Mouse (Mus musculus): ENCODE results near the gene Spocd1. TPM values are rescaled to one million over a fixed set of nuclear protein-coding genes. Genes with fewer than 3 reads are reported as not detected.

The Spocd1 gene
- total and polyA plus RNA-seq, 2 experiments from 2014 or later, result 0.05 TPM; not detected in 1

DNA sequence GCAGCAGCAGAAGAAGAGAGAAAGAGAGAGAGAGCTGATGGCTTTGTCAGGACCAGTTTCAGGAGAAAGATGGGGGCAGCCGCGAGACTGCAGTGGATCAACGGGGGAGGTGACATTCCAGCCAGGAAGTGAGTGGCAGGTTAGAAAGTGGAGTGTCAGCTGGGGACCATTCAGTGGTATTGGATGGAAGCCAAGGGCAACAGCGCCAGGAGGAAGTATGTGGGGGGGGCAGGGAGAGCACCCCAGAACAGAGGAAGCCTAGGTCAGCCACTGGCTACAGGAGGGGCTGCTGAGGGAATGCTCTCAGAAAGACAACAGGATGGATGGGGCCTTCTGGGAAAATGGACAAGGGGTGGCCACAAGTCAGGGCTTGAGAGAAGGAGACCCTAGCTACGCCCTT, 72.7 kb downstream of the Spocd1 start:
- no peak for TF ChIP-seq CTCF (IDR thresholded peaks at IDR 0.05; ENCODE audit: low read depth)
- 26% methylated on average over 5 of the region's 5 CpGs for WGBS
- no peaks in the 10 kb centered on the region for H3K9me3 ChIP-seq (ENCODE audit: low read length)
- 0 out of 2 replicates have a peak, but pooled peaks have one; percentile 26 for ATAC-seq
- H3K4me1 ChIP-seq (ENCODE audit: insufficient read depth), result peaks cover 5% of the 10 kb centered on the region; the same call in 1 of the 2 replicates
- H3K4me3 ChIP-seq (ENCODE audit: low read depth, low read length), result no peak overlapping the region
- no peak overlapping the region for H3K9ac ChIP-seq
- H3K27ac ChIP-seq (ENCODE audit: low read depth, low read length), result 0 out of 2 replicates have a peak overlapping the region, but pooled peaks have one; percentile 35
- no peak overlapping the region for H3K4me2 ChIP-seq (ENCODE audit: low read depth)
- H3K27me3 ChIP-seq (ENCODE audit: insufficient read depth, low read length), result no peaks in the 10 kb centered on the region
- no peak for DNase-seq
- peaks cover 10% of the 10 kb centered on the region; the same call in 1 of the 2 replicates for H3K36me3 ChIP-seq (ENCODE audit: insufficient read depth)

DNA sequence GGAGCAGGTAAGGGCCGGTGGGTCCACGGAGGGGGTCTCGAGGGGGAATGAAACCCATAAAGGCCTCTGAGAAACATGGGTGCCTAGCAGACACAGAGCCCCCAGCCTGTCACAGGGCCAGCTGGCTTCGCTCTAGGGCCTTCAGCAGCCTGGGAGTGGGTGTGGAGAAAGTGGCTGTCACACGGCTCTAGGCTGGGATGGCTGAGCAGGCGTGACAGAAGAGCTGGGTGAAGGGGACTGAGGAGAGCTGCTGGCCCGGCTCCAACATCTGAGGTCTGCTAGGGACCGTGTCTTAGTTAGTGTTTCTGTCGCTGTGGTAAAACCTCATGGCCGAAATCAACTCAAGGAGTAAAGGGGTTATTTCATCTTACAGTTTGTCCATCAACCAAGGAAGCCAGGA, 73.1 kb downstream of the Spocd1 start:
- H3K9me3 ChIP-seq (ENCODE audit: low read length), result no peaks in the 10 kb centered on the region
- WGBS, result 45% methylated on average over 10 of the region's 10 CpGs
- H3K4me2 ChIP-seq (ENCODE audit: low read depth), result no peak overlapping the region
- no peak for TF ChIP-seq CTCF (IDR thresholded peaks at IDR 0.05; ENCODE audit: low read depth)
- H3K4me3 ChIP-seq (ENCODE audit: low read depth, low read length), result no peak overlapping the region
- H3K27me3 ChIP-seq (ENCODE audit: insufficient read depth, low read length), result no peaks in the 10 kb centered on the region
- H3K9ac ChIP-seq, result no peak overlapping the region
- H3K4me1 ChIP-seq (ENCODE audit: insufficient read depth), result peaks cover 5% of the 10 kb centered on the region; the same call in 1 of the 2 replicates
- ATAC-seq (peak; percentile 78), DNase-seq (peak; percentile 50)
- 0 out of 2 replicates have a peak overlapping the region, but pooled peaks have one; percentile 35 for H3K27ac ChIP-seq (ENCODE audit: low read depth, low read length)
- peaks cover 10% of the 10 kb centered on the region; the same call in 1 of the 2 replicates for H3K36me3 ChIP-seq (ENCODE audit: insufficient read depth)

DNA sequence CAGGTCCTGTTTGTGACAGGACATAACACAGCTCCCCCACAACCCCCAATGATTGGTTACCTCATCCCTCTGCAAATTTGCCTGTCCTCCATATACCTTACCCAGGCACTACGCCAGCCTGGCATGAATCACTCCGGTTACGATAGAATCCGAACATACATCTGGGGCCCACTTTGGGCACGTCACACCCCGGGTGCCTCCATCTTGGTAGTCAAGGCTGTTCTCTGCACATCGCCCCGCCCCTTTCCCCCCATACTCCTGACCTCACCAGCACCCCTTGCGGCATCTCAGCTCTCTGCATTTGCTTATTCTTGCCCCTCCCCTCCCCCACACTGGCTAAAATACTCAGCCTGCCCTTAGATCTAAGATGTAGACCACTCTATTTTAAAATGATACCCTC, 76.5 kb downstream of the Spocd1 start:
- ATAC-seq (no peak), DNase-seq (no peak)
- H3K27ac ChIP-seq (ENCODE audit: low read depth, low read length), result no peak overlapping the region
- no peaks in the 10 kb centered on the region for H3K27me3 ChIP-seq (ENCODE audit: insufficient read depth, low read length)
- 74% methylated on average over 9 of the region's 9 CpGs for WGBS
- peaks cover 23% of the 10 kb centered on the region for H3K36me3 ChIP-seq (ENCODE audit: insufficient read depth)
- TF ChIP-seq CTCF (IDR thresholded peaks at IDR 0.05; ENCODE audit: low read depth), result peak; percentile 46
- no peak overlapping the region for H3K9ac ChIP-seq
- no peak overlapping the region for H3K4me3 ChIP-seq (ENCODE audit: low read depth, low read length)
- H3K4me2 ChIP-seq (ENCODE audit: low read depth), result no peak overlapping the region
- no peaks in the 10 kb centered on the region for H3K4me1 ChIP-seq (ENCODE audit: insufficient read depth)
- no peaks in the 10 kb centered on the region for H3K9me3 ChIP-seq (ENCODE audit: low read length)

- Histone ChIP-seq H3K4me1 (ENCODE audit: insufficient read depth) (no peaks in the 10 kb centered on the region), H3K27ac (ENCODE audit: low read depth, low read length) (no peak overlapping the region), H3K4me3 (ENCODE audit: low read depth, low read length) (no peak overlapping the region), H3K9ac (no peak overlapping the region), H3K36me3 (ENCODE audit: insufficient read depth) (peaks cover 32% of the 10 kb centered on the region), H3K4me2 (ENCODE audit: low read depth) (peak overlapping the region; percentile 23; the same call in 1 of the 2 replicates), H3K9me3 (ENCODE audit: low read length) (no peaks in the 10 kb centered on the region), H3K27me3 (ENCODE audit: insufficient read depth, low read length) (no peaks in the 10 kb centered on the region)
- 31% methylated on average over 25 of the region's 25 CpGs for WGBS
- no peak for TF ChIP-seq CTCF (IDR thresholded peaks at IDR 0.05; ENCODE audit: low read depth)
- DNase-seq, result no peak
- ATAC-seq, result no peak
Measured at GRCm38 (mm10) chr4:130006533-130006932, 77.5 kb downstream of the Spocd1 start.

Other genes starting within 250 kb of the Spocd1 start
- 17.2 and 23.0 TPM in 2 replicates for gene Tmem39b, start 232.4 kb upstream of the Spocd1 start, total RNA-seq (2014; rRNA removed)
- 15.3 and 16.1 TPM in 2 replicates for gene Tmem39b, start 232.4 kb upstream of the Spocd1 start, polyA plus RNA-seq (2015; fragmentation: Nextera tagmentation; extraction: Ambion mirVana)
- 108 and 128 TPM in 2 replicates for gene Khdrbs1, start 186.9 kb upstream of the Spocd1 start, total RNA-seq (2014; rRNA removed)
- gene Khdrbs1, start 186.9 kb upstream of the Spocd1 start, polyA plus RNA-seq (2015; fragmentation: Nextera tagmentation; extraction: Ambion mirVana), result 90.5 and 105 TPM in 2 replicates
- gene Ptp4a2, start 118.0 kb upstream of the Spocd1 start, total RNA-seq (2014; rRNA removed), result 123 and 131 TPM in 2 replicates
- 252 and 270 TPM in 2 replicates for gene Ptp4a2, start 118.0 kb upstream of the Spocd1 start, polyA plus RNA-seq (2015; fragmentation: Nextera tagmentation; extraction: Ambion mirVana)
- 195 and 216 TPM in 2 replicates for gene Adgrb2, start 55.6 kb downstream of the Spocd1 start, total RNA-seq (2014; rRNA removed)
- gene Adgrb2, start 55.6 kb downstream of the Spocd1 start, polyA plus RNA-seq (2015; fragmentation: Nextera tagmentation; extraction: Ambion mirVana), result 15.8 and 18.3 TPM in 2 replicates
- gene Col16a1, start 118.6 kb downstream of the Spocd1 start, total RNA-seq (2014; rRNA removed), result 21.8 and 29.7 TPM in 2 replicates
- gene Col16a1, start 118.6 kb downstream of the Spocd1 start, polyA plus RNA-seq (2015; fragmentation: Nextera tagmentation; extraction: Ambion mirVana), result 6.8 and 7.5 TPM in 2 replicates
- gene Pef1, start 173.3 kb downstream of the Spocd1 start, total RNA-seq (2014; rRNA removed), result 51.6 and 52.9 TPM in 2 replicates
- 58.5 and 60.7 TPM in 2 replicates for gene Pef1, start 173.3 kb downstream of the Spocd1 start, polyA plus RNA-seq (2015; fragmentation: Nextera tagmentation; extraction: Ambion mirVana)
- 2.4 and 5.0 TPM in 2 replicates for gene Hcrtr1, start 210.1 kb downstream of the Spocd1 start, total RNA-seq (2014; rRNA removed)
- 1.6 and 2.5 TPM in 2 replicates for gene Hcrtr1, start 210.1 kb downstream of the Spocd1 start, polyA plus RNA-seq (2015; fragmentation: Nextera tagmentation; extraction: Ambion mirVana)
- 3.5 and 6.7 TPM in 2 replicates for gene Tinagl1, start 245.9 kb downstream of the Spocd1 start, total RNA-seq (2014; rRNA removed)
- gene Tinagl1, start 245.9 kb downstream of the Spocd1 start, polyA plus RNA-seq (2015; fragmentation: Nextera tagmentation; extraction: Ambion mirVana), result 3.5 and 4.5 TPM in 2 replicates

Measured in forebrain, postnatal 0 days (tissue).